Mouse (Mus musculus) liver, postnatal 0 days (tissue): ENCODE results near the gene Ccl5.

Experiments used
- CTCF ChIP-seq: sonication (generic); IDR thresholded peaks from 2 replicates; pipeline ENCODE4 v1.5.1; 2016; ENCODE audit warnings: antibody characterized with exemption, low read depth
- EP300 ChIP-seq: IDR thresholded peaks from 2 replicates; pipeline ENCODE4 v1.6.1; 2016; ENCODE audit warnings: antibody characterized with exemption, low read depth, mild to moderate bottlenecking

- TF ChIP-seq EP300 = no peak
- peak; percentile 40; the same call in 1 of the 2 replicates for TF ChIP-seq CTCF
Measured at GRCm38 (mm10) chr11:83491488-83491887, 38.8 kb downstream of the Ccl5 start.
